Mouse (Mus musculus): ENCODE results near the gene Dvl1.

GRCm38 (mm10) chr4:155896461-155896860 is 49.3 kb downstream of the Dvl1 start:
- TF ChIP-seq TAL1 (IDR thresholded peaks at IDR 0.05; ENCODE audit: low read length) (no peak), GATA1 (IDR thresholded peaks at IDR 0.05; ENCODE audit: low read length) (no peak)

All from erythroblast, embryonic 14.5 days (primary cell).